Mouse (Mus musculus): ENCODE measurements around the gene Sim2.

Gene Sim2

GRCm38 (mm10) chr16:94078318-94079074, 6.2 kb upstream of the Sim2 start:
- no peak for DNase-seq (ENCODE audit: low read depth, low spot score)

DNA sequence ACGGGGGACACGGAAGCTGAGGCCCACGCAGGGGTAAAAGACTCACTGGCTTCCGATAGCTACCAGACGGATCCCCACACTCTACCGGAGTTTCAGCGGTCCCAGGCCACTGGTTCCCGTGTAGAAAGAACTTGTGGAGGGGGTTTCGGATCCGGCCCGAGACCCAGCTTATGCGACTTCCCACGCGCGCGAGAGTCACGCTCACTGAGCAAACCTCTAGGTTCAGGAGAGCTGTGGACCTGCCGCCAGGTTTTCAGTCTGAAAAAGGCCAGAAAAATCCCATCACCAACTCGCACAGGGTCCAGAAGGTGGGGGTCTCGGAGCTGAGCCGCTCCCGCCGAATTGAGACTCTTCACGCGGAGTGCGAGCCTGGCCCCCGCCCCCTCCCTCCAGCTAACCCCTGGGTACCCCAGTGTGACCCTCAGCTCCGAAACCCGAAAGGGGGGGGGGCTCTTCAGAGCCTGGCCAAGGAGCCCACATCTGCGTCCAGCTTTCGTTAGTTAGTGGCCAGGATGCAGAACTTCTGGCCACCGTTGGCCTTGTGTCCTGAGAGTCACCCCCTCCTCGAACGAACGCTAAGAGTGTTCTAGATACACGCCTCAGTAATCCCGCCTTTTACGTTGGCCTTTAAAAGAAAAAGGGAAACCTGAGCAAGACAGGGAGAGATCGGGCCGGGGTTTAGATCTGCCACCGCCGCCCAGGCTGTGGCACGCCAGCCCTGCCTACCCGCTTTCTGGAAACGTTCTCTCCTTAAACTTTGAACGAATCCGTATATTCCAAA, 5.5 kb upstream of the Sim2 start:
- no peak for DNase-seq (ENCODE audit: low read depth, low spot score)

DNA sequence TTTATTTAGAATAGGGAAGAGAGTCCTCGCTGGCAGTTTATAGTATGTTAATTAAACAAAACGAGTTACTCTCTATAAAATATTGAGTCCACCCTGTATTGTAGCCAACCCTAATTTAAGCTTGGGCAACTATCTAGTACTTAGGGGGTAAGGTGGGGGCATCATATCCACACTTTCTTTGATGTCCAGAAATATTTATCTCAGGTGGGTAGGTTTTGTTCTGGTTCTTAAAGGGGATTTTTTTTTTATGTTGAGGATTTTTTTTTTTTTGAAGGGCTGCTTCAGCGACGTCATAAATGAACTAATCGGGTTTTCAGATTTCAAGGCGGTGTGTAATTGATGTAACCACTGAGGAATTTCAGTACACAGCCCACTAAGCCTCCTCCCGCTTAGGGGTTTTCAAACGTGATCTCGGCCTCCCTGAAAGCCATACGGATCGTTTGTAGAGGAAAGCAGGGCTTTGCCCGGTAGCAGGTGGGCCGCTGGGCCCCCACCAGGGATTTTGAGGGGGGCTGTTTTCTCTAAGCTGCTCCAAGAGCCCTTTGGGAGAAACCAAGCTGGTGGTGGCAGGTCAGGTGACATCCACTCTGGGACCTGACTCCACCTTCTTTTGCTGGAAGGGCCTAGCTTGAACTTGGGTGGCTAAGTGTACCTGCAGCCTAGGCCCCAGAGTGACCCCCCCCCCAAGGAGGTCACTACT, 4.7 kb upstream of the Sim2 start:
- no peak for DNase-seq (ENCODE audit: low read depth, low spot score)

- no peak for DNase-seq (ENCODE audit: low read depth, low spot score)
These were observed 3.1 kb upstream of the Sim2 start for GRCm38 (mm10) chr16:94081596-94081995.

- no peak for DNase-seq (ENCODE audit: low read depth, low spot score)
These were observed 2.6 kb upstream of the Sim2 start for GRCm38 (mm10) chr16:94081996-94082708.

DNA sequence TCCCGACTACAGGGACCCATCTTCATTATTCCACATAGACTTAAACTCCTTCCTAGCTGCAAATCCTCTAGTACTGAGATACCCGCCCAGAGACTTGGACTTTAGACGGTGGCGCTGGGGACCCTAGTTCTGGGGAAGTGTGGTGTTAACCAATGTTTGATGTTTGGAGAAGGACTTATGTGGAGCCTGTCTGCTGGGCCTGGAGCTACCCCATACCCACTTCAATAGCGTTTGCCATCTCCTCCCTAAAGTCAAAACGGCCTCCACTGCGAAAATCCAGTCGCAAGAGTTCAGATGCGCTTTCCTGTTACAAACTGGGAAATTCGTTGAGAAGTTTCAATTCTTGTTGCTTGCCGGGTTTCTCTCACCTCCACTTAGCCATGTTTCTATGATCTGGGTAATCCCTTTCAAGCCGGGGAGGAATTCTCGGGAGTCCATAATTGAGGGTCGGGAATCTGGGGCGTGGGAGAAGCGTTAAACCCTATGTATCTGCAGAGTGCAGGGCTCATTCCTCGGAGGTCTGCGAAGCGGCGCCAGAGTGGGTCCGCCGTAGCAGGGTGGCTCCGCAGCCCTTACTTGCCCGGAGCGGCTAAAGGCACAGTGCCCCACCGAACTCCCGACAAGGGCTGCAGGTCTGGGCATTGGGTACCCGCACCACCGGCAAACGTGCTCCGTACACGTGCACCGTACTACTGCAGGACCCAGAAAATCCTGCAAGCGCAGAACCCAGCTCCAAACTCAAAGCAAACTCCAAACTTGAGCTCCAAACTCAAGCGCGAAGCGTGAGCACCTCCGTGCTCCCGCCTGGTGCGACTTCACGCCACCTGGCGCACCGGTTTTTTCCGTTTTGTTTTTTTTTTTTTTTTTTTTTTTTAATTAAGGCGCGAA, 1.5 kb upstream of the Sim2 start:
- no peak for DNase-seq (ENCODE audit: low read depth, low spot score)

GRCm38 (mm10) chr16:94083848-94084525, 744 bp upstream of the Sim2 start:
- DNase-seq (ENCODE audit: low read depth, low spot score) = no peak

DNA sequence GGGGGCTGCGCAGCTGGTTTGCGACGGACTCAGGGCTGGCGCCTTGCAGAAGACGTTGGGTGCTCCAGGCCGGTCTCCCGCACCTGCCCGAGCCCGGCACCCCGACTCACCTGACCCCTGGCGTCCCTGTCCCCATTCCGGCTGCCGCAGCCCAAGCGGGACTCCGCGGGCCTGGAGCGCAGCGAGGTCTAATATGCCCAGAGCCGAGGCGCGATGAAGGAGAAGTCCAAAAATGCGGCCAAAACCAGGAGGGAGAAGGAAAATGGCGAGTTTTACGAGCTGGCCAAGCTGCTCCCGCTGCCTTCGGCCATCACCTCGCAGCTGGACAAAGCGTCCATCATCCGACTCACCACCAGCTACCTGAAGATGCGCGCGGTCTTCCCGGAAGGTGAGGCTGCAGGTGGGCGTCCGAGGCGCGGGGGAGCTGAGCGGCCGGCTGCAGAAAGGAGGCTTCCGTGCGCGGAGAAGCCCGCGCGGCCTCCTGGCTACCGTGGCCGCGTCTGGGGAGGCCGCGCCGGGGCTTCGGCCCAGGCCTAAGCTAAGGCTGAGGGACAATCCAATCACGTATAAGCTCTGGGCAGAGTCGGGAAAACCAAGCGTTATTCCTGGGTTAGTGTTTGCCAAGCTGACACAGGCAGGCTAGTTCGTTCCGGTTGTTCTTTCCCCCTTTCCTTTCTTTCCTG, 1.0 kb downstream of the Sim2 start:
- no peak for DNase-seq (ENCODE audit: low read depth, low spot score)

GRCm38 (mm10) chr16:94086701-94087569, 2.2 kb downstream of the Sim2 start:
- DNase-seq (ENCODE audit: low read depth, low spot score) = no peak

GRCm38 (mm10) chr16:94087570-94088225, 3.0 kb downstream of the Sim2 start:
- DNase-seq (ENCODE audit: low read depth, low spot score) = no peak

GRCm38 (mm10) chr16:94088226-94088748, 3.6 kb downstream of the Sim2 start:
- no peak for DNase-seq (ENCODE audit: low read depth, low spot score)

- no peak for DNase-seq (ENCODE audit: low read depth, low spot score)
These were observed 4.3 kb downstream of the Sim2 start for GRCm38 (mm10) chr16:94088819-94089692.

GRCm38 (mm10) chr16:94092511-94093150, 7.9 kb downstream of the Sim2 start:
- no peak for DNase-seq (ENCODE audit: low read depth, low spot score)

DNA sequence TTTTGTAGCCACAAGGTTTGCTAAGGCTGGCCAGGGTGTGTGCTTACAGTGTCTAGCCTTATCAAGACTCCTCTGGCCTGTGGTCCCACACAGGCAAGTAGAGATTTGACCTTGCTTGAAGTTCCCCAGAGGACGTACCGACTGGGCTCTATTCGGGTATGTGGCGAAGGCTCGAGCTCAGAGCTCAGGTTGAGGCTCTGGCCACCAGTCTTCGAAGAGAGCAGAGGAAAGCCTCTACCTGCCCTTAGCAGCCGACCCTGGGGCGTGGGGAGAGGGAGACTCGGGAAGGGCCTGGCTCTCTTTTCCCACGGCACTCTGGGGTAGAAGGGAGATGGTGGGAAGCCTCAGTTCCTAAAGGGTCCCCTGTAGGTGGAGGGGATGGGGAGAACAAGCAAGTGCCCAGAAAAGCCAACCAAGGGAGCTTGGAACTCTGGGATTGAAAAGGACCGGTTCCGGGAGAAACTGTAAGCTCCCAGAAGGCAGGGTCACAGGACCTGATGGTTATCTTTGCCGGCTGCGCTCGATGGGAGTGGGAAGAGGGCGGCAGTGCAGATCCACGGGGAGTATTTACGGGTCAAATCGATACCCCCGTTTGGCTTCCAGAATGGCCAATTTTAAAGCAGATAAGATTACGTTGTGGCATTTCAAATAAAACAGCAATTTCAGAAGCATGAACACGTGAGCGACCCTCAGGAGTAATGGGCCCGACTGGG, 8.6 kb downstream of the Sim2 start:
- DNase-seq (ENCODE audit: low read depth, low spot score) = no peak

- DNase-seq (ENCODE audit: low read depth, low spot score) = no peak
These were observed 9.7 kb downstream of the Sim2 start for GRCm38 (mm10) chr16:94094251-94095108.
